Mouse (Mus musculus) limb, embryonic 13.5 days (tissue): Measurements from ENCODE around the gene Olfr1219. TPM values are rescaled to one million over a fixed set of nuclear protein-coding genes. Genes with fewer than 3 reads are reported as not detected.

Experiments
- ATAC-seq: fragments of 200-750 bp; cut with Nextera tagmentation; 2 replicates; pipeline ENCODE4 v1.8.0; 2017; ENCODE audit warnings: low read depth, moderate number of reproducible peaks, moderate TSS enrichment; ENCODE audit not compliant: low FRiP score
- H3K27ac ChIP-seq: fragments of 300-500 bp; sonication (generic); 2 replicates; pipeline ENCODE4 v1.5.1; 2015; ENCODE audit warnings: inconsistent platforms, mild to moderate bottlenecking, moderate library complexity
- H3K27me3 ChIP-seq: fragments of 300-500 bp; sonication (generic); 2 replicates; pipeline ENCODE4 v1.6.1; 2015; ENCODE audit warnings: mild to moderate bottlenecking, inconsistent platforms
- H3K36me3 ChIP-seq: fragments of 300-500 bp; sonication (generic); 2 replicates; pipeline ENCODE4 v1.6.1; 2015; ENCODE audit warnings: inconsistent platforms, mild to moderate bottlenecking, moderate library complexity
- H3K4me1 ChIP-seq: fragments of 300-500 bp; sonication (generic); 2 replicates; pipeline ENCODE4 v1.6.1; 2015; ENCODE audit warnings: inconsistent platforms
- H3K4me2 ChIP-seq: fragments of 300-500 bp; sonication (generic); replicated peaks from 2 replicates; pipeline ENCODE4 v1.6.1; 2015; ENCODE audit warnings: inconsistent platforms, mild to moderate bottlenecking, moderate library complexity
- H3K4me3 ChIP-seq: fragments of 300-500 bp; sonication (generic); 2 replicates; pipeline ENCODE4 v1.5.1; 2015; ENCODE audit warnings: moderate library complexity, mild to moderate bottlenecking, inconsistent platforms
- H3K9ac ChIP-seq: fragments of 300-500 bp; sonication (generic); 2 replicates; pipeline ENCODE4 v1.6.1; 2015; ENCODE audit warnings: mild to moderate bottlenecking, inconsistent platforms
- H3K9me3 ChIP-seq: fragments of 300-500 bp; sonication (generic); 2 replicates; pipeline ENCODE4 v1.6.1; 2016; ENCODE audit warnings: inconsistent platforms
- WGBS: fragments of 180-500 bp; shearing (Covaris S2); methylation state at CpG from one replicate; pipeline ENCODE4 v1.1.7; 2015; 5-methylcytosine and 5-hydroxymethylcytosine counted together
- polyA plus RNA-seq: library from polyadenylated mRNA; unstranded; fragments of >200 nt; fragmentation: Nextera tagmentation; extraction: Ambion mirVana; gene quantifications from 2 replicates; pipeline ENCODE4 v1.2.1, GENCODE M21; 2015

Olfr1219 gene
- not detected in 2 replicates for polyA plus RNA-seq

DNA sequence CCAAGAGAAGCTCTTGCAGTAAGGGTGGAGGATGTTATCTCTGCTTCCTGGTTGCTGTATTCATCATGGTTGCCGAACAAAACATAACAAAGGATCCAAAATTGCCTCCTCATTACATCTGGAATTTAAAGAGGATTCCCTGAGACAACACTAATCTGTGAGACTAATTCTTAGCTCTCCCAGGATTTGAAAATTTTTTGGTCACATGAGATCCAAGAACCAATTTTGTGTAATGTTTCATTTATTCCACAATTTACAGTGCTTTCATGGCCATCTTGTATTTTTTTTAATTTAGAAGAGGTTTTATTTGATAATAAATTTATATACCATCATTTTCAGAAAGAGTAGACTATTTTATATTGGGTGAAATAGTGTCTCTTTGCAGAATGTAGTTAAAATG is at the start of gene Olfr1219:
Gene Olfr1219, minus strand, starts transcription at position 101 of the 400 bp plus-strand sequence.
- Histone ChIP-seq H3K4me1 (no peaks in the 10 kb centered on the region), H3K27ac (no peak within 1 kb of the TSS), H3K9me3 (no peaks in the 10 kb centered on the region), H3K4me2 (no peak within 1 kb of the TSS), H3K4me3 (no peak within 1 kb of the TSS), H3K9ac (no peak within 1 kb of the TSS), H3K36me3 (no peaks in the 10 kb centered on the region), H3K27me3 (no peaks in the 10 kb centered on the region)
- ATAC-seq, result no peak
- 60% methylated on average over 1 of the region's 1 CpGs for WGBS

DNA sequence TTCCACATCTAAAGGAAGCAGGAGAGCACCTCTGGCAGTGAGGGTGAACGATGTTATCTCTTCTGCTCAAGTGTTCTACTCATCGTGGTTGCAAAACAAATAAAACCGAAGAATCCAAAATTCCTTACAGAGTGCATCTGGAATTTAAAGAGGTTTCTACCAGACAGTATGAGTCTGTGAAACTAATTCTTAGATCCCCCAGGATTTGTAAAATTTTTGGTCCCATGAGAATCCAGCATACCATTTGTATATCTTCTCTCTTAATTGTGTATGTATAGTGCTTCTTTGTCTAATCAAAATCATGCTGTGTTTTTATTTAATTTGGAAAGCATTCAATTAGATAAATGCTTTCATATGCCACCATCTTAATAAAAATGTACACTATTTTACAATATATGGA is 49.6 kb upstream of the Olfr1219 start, which contains the start of gene Olfr1222:
Gene Olfr1222, minus strand, starts transcription at position 101 of the 400 bp plus-strand sequence.
- Histone ChIP-seq H3K4me1 (no peaks in the 10 kb centered on the region), H3K4me3 (no peak within 1 kb of the TSS), H3K27me3 (no peaks in the 10 kb centered on the region), H3K27ac (no peak within 1 kb of the TSS), H3K4me2 (no peak within 1 kb of the TSS), H3K9ac (no peak within 1 kb of the TSS), H3K9me3 (no peaks in the 10 kb centered on the region), H3K36me3 (no peaks in the 10 kb centered on the region)
- 85% methylated on average over 3 of the region's 3 CpGs for WGBS
- no peak for ATAC-seq

DNA sequence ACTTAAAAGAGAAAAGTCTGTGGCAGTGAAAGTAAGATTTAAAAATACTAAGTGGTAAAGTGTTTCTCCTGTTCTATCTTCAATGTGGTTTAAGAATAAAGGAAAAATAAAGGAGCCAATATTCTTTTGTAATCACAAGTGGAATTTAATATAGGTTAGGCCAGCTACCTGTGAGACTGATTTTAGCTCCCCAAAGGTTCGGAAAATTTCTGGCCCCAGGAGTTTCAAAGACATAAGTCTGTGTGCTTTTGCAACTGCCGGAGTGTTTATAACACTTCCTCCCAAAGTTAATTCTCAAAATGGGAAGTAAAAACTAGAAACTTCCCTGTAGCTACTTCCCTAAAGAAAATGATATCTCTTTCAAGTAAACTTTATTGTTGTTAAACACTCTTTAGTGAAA is 33.9 kb upstream of the Olfr1219 start, which contains the start of gene Olfr1221:
Gene Olfr1221, minus strand, starts transcription at position 101 of the 400 bp plus-strand sequence.
- H3K9ac ChIP-seq, result no peak within 1 kb of the TSS
- H3K4me1 ChIP-seq, result no peaks in the 10 kb centered on the region
- H3K27me3 ChIP-seq, result no peaks in the 10 kb centered on the region
- H3K4me2 ChIP-seq, result no peak within 1 kb of the TSS
- ATAC-seq, result no peak
- H3K36me3 ChIP-seq, result no peaks in the 10 kb centered on the region
- no peaks in the 10 kb centered on the region for H3K9me3 ChIP-seq
- no peak within 1 kb of the TSS for H3K27ac ChIP-seq
- 89% methylated on average over 2 of the region's 2 CpGs for WGBS
- no peak within 1 kb of the TSS for H3K4me3 ChIP-seq

DNA sequence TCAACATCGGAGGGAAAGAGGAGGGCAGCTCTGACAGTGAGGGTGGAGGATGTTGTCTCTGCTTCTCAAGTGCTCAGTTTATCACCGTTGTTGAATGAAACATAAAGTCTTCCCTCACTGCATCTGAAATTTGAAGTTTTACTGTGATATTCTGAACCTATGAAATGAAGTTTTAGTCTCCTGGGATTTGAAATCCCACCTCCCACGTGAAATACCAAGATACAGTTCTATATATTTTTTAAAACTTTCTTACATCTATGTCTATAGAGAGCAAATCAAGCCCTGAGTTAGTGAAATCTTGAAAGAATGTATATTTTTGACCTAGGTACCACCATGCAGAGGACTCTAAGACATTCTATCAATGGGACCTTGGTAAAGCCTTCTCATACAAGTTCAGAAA is 23.4 kb upstream of the Olfr1219 start, which contains the start of gene Olfr1220:
Gene Olfr1220, minus strand, starts transcription at position 101 of the 400 bp plus-strand sequence.
- Histone ChIP-seq H3K9ac (no peak within 1 kb of the TSS), H3K27ac (no peak within 1 kb of the TSS), H3K4me2 (no peak within 1 kb of the TSS), H3K27me3 (no peaks in the 10 kb centered on the region), H3K4me3 (no peak within 1 kb of the TSS), H3K36me3 (no peaks in the 10 kb centered on the region), H3K4me1 (no peaks in the 10 kb centered on the region), H3K9me3 (no peaks in the 10 kb centered on the region)
- no peak for ATAC-seq
- 74% methylated on average over 3 of the region's 3 CpGs for WGBS

DNA sequence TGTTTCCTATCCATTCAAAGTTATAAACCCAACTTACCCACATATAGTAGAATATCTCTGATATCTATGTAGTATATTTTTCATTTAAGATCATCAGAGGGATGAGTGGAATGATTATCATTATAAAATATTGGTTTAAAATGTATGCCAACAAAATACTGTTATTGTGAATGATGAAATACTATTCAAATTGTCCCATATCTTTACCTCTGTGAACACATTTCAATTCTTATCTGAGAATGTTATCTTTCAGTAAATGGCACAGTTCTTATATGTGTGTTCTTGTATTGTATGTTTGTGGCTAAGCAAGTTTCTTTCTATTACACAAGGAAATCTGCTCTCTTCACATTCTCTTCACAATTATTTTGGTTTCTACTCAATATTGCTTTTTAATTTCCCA is 22.3 kb upstream of the Olfr1219 start:
- Histone ChIP-seq H3K4me3 (no peak overlapping the region), H3K9ac (no peak overlapping the region), H3K4me2 (no peak overlapping the region), H3K27ac (no peak overlapping the region), H3K27me3 (no peaks in the 10 kb centered on the region), H3K9me3 (no peaks in the 10 kb centered on the region), H3K4me1 (no peaks in the 10 kb centered on the region), H3K36me3 (no peaks in the 10 kb centered on the region)
- ATAC-seq, result no peak

DNA sequence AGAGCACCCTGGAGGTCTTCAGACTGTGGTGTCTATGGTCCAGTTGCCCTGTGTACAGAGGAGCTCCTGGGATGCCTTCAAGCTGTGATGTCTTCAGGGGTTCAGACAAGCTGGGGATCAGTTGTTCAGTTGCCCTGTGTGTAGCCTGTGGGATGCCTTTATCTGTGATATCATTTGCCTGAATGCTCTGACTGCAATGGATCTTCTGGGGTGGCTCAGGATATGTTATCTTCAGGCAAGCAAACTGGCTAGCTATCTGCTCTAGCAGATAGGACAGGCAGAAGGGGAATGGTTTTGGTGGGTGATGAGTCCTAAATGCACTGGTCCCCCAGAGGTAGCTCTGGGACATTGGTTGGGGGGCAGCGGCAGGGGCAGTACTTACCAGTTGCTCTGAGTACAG is 10.5 kb upstream of the Olfr1219 start:
- H3K9ac ChIP-seq, result no peak overlapping the region
- H3K4me3 ChIP-seq, result no peak overlapping the region
- H3K27ac ChIP-seq, result no peak overlapping the region
- H3K9me3 ChIP-seq, result no peaks in the 10 kb centered on the region
- no peak overlapping the region for H3K4me2 ChIP-seq
- H3K27me3 ChIP-seq, result no peaks in the 10 kb centered on the region
- no peak for ATAC-seq
- H3K36me3 ChIP-seq, result no peaks in the 10 kb centered on the region
- no peaks in the 10 kb centered on the region for H3K4me1 ChIP-seq
- 96% methylated on average over 1 of the region's 1 CpGs for WGBS

DNA sequence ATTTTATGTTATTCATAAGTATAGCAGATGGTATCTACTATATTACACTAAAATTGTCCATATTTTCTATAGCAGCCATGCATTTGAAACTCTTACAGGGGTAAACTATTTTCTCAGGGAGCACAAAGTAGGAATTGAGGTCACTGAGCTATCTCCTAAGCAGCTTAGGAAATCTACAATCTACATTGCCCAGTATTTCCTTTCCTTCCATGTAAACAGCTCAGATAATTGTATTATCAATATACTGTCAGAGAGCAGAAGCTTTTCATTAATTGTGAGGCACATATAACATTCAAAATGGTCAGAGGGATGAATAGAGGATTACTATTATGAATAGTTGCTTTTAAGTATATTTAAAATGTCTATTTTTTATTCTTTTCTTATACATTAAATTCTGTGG is 1.8 kb downstream of the Olfr1219 start:
- no peak overlapping the region for H3K4me3 ChIP-seq
- H3K36me3 ChIP-seq, result no peaks in the 10 kb centered on the region
- no peak overlapping the region for H3K9ac ChIP-seq
- no peaks in the 10 kb centered on the region for H3K27me3 ChIP-seq
- H3K9me3 ChIP-seq, result no peaks in the 10 kb centered on the region
- no peak overlapping the region for H3K4me2 ChIP-seq
- ATAC-seq, result no peak
- H3K27ac ChIP-seq, result no peak overlapping the region
- no peaks in the 10 kb centered on the region for H3K4me1 ChIP-seq

DNA sequence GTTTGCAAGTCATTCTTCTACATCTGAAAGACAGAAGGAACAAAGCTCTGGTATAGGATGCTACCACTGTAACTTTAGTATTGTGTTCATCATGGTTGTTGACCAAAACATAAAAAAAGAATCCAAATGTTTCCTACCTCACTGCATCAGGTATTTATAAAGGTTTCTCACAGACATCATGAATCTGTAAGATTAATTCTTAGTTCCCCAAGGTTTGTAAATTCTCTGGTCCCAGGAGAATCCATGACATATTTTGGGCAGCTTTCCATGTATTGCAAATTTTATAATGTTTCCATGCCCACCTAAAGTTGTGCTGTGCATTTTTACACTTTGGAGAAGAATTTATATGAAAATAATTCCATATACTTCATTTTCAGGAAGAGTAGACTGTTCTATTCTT is 22.2 kb downstream of the Olfr1219 start, which contains the start of gene Olfr1218:
Gene Olfr1218, minus strand, starts transcription at position 101 of the 400 bp plus-strand sequence.
- ATAC-seq, result no peak
- no peak within 1 kb of the TSS for H3K27ac ChIP-seq
- no peaks in the 10 kb centered on the region for H3K36me3 ChIP-seq
- H3K9me3 ChIP-seq, result no peaks in the 10 kb centered on the region
- no peak within 1 kb of the TSS for H3K4me2 ChIP-seq
- no peaks in the 10 kb centered on the region for H3K27me3 ChIP-seq
- no peaks in the 10 kb centered on the region for H3K4me1 ChIP-seq
- no peak within 1 kb of the TSS for H3K9ac ChIP-seq
- no peak within 1 kb of the TSS for H3K4me3 ChIP-seq

DNA sequence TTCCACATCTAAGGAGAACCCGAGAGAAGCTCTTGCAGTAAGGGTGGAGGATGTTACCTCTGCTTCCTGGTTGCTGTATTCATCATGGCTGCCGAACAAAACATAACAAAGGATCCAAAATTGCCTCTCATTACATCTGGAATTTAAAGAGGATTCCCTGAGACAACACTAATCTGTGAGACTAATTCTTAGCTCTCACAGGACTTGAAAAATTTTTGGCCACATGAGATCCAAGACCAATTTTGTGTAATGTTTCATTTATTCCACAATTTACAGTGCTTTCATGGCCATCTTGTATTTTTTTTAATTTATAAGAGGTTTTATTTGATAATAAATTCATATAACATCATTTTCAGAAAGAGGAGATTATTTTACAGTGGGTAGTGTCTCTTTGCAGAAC is 51.3 kb downstream of the Olfr1219 start, which contains the start of gene Olfr1217:
Gene Olfr1217, minus strand, starts transcription at position 101 of the 400 bp plus-strand sequence.
- no peak for ATAC-seq
- Histone ChIP-seq H3K4me3 (no peak within 1 kb of the TSS), H3K9ac (no peak within 1 kb of the TSS), H3K9me3 (no peaks in the 10 kb centered on the region), H3K4me1 (no peaks in the 10 kb centered on the region), H3K36me3 (no peaks in the 10 kb centered on the region), H3K27ac (no peak within 1 kb of the TSS), H3K27me3 (no peaks in the 10 kb centered on the region), H3K4me2 (no peak within 1 kb of the TSS)
- 79% methylated on average over 2 of the region's 2 CpGs for WGBS

Other genes starting within 250 kb of the Olfr1219 start
- not detected in 2 replicates for gene Olfr1204, start 234.2 kb downstream of the Olfr1219 start, polyA plus RNA-seq
- not detected in 2 replicates for gene Olfr1206, start 220.3 kb downstream of the Olfr1219 start, polyA plus RNA-seq
- not detected in 2 replicates for gene Olfr1208, start 181.2 kb downstream of the Olfr1219 start, polyA plus RNA-seq
- not detected in 2 replicates for gene Olfr1209, start 168.4 kb downstream of the Olfr1219 start, polyA plus RNA-seq
- not detected in 2 replicates for gene Olfr1211, start 145.4 kb downstream of the Olfr1219 start, polyA plus RNA-seq
- gene Olfr1212, start 129.5 kb downstream of the Olfr1219 start, polyA plus RNA-seq, result not detected in 2 replicates
- gene Gm13762, start 103.2 kb downstream of the Olfr1219 start, polyA plus RNA-seq, result not detected in 2 replicates
- gene Olfr1214, start 90.9 kb downstream of the Olfr1219 start, polyA plus RNA-seq, result not detected in 2 replicates
- gene Olfr1215, start 76.5 kb downstream of the Olfr1219 start, polyA plus RNA-seq, result not detected in 2 replicates
- not detected in 2 replicates for gene Olfr1216, start 65.2 kb downstream of the Olfr1219 start, polyA plus RNA-seq
- gene Olfr1217, start 51.4 kb downstream of the Olfr1219 start, polyA plus RNA-seq, result not detected in 2 replicates
- gene Olfr1218, start 22.3 kb downstream of the Olfr1219 start, polyA plus RNA-seq, result not detected in 2 replicates
- gene Olfr1220, start 23.3 kb upstream of the Olfr1219 start, polyA plus RNA-seq, result not detected in 2 replicates
- not detected in 2 replicates for gene Olfr1221, start 33.8 kb upstream of the Olfr1219 start, polyA plus RNA-seq
- not detected in 2 replicates for gene Olfr1222, start 49.5 kb upstream of the Olfr1219 start, polyA plus RNA-seq
- not detected in 2 replicates for gene Olfr1223, start 68.0 kb upstream of the Olfr1219 start, polyA plus RNA-seq
- gene Olfr1224-ps1, start 80.6 kb upstream of the Olfr1219 start, polyA plus RNA-seq, result not detected in 2 replicates
- not detected in 2 replicates for gene Olfr1225, start 91.2 kb upstream of the Olfr1219 start, polyA plus RNA-seq
- not detected in 2 replicates for gene Olfr1226, start 116.5 kb upstream of the Olfr1219 start, polyA plus RNA-seq
- not detected in 2 replicates for gene Olfr1228, start 170.5 kb upstream of the Olfr1219 start, polyA plus RNA-seq
- not detected in 2 replicates for gene Olfr1229, start 204.5 kb upstream of the Olfr1219 start, polyA plus RNA-seq
- gene Olfr1230, start 213.8 kb upstream of the Olfr1219 start, polyA plus RNA-seq, result not detected in 2 replicates
- not detected in 2 replicates for gene Olfr1231, start 223.6 kb upstream of the Olfr1219 start, polyA plus RNA-seq
- not detected in 2 replicates for gene Olfr1232, start 246.2 kb upstream of the Olfr1219 start, polyA plus RNA-seq